Mouse (Mus musculus) liver (tissue): ENCODE results near the gene Gatad2b.
"Not testable (repeated sequence)": the region's sequence is repeated elsewhere in the genome, so short reads cannot be mapped to it uniquely, and the experiment has no call there.

Experiments
- DNase-seq: peaks from one replicate; pipeline ENCODE4 v3.0.0-alpha.2; 2020; ENCODE audit warnings: mixed read lengths

Gene Gatad2b

GRCm38 (mm10) chr3:90265932-90266741 lies 26.8 kb upstream of the Gatad2b start:
- peak; percentile 31 for DNase-seq

- no peak for DNase-seq
These were observed 25.8 kb upstream of the Gatad2b start for GRCm38 (mm10) chr3:90266901-90267775.

- no peak for DNase-seq
These were observed 24.8 kb upstream of the Gatad2b start for GRCm38 (mm10) chr3:90268190-90268589.

DNA sequence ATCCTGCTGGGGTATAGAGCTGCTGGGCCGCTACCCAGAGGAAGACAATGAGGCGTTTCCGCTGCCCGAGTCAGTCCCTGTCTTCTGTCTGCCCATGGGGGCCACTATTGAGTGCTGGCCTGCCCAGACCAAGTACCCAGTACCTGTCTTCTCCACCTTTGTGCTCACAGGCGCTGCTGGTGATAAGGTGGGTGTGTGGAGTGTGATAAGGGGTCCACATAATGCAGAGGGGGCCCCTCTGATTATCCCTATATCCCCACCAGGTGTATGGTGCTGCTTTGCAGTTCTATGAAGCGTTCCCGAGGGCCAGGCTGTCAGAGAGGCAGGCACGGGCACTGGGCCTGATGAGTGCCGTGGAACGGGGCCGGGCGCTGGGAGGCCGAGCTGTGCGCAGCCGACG lies 24.0 kb upstream of the Gatad2b start:
- no peak for DNase-seq

DNA sequence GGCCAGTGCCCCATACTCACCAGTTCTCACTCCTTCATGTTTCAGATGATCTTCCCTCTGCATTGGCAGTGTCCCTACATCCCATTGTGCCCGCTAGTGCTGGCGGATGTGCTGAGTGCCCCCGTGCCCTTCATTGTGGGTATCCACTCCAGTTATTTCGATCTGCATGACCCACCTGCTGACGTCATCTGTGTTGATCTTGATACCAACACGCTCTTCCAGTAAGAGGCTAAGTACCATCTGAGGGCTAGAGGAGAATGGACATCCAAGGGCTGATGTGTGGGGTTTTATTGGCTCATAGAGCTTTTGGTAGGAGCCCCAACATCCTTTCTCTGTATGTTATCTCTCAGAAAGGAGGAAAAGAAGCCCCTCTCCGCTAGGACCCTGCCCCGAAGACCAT lies 22.2 kb upstream of the Gatad2b start:
- no peak for DNase-seq

- DNase-seq, result no peak
These were observed 20.8 kb upstream of the Gatad2b start for GRCm38 (mm10) chr3:90272170-90272569.

DNA sequence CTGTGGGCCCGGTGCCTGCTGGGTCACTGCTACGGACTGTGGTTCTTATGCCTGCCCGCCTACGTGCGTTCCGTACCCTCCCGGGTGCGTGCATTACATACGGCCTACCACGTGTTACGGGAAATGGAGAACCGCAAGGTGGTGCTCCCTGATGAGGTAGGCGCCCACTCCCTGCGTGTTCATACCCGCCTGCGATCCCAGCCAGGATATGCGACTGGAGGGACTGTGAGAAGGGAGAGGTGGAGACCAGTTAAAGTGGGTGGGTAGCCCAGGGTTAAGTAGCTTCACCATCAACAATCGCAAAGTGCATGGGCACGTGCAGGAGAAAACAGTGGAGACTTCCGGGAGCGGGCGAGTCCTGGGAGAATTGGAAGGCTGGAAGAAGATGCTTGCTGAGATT lies 19.1 kb upstream of the Gatad2b start:
- DNase-seq, result no peak

DNA sequence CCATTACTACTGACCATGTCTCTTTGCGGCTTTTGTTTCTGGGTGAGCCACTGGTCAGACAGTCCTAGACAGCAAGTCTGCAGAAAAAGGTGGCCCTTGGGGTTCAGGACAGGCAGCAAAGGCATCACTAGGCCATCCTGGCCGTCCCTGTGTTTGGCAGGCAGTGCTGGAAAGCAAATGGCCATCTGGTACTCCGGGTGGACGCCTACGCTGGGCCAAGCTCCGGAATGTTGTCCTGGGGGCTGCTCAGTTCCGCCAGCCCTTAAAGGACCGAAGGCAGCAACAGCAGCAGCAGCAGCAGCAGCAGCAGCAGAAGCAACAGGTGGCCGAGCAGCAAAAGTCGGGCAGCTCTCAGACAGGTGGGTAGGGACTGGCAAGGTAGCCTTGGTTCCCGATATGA lies 17.7 kb upstream of the Gatad2b start:
- DNase-seq, result no peak

DNA sequence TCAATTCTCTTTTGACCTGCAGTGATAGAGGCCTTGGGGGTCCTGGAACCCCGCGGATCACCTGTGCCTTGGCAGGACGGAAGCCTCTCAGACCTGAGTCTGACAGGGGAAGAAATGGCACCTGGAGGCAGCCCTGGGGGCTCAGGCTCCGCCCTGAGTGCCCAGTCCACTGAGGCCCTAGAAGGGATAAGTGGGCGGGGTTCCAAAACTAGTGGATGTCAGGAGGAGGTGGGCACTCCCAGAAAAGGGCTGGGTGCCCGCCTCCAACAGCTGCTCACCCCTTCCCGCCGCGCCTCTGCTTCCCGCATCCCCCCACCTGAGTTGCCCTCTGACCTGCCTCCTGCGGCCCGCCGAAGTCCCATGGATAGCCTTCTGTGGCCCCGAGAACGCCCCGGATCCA lies 16.1 kb upstream of the Gatad2b start:
- DNase-seq, result no peak

- DNase-seq, result no peak
These were observed 15.2 kb upstream of the Gatad2b start for GRCm38 (mm10) chr3:90277793-90278192.

DNA sequence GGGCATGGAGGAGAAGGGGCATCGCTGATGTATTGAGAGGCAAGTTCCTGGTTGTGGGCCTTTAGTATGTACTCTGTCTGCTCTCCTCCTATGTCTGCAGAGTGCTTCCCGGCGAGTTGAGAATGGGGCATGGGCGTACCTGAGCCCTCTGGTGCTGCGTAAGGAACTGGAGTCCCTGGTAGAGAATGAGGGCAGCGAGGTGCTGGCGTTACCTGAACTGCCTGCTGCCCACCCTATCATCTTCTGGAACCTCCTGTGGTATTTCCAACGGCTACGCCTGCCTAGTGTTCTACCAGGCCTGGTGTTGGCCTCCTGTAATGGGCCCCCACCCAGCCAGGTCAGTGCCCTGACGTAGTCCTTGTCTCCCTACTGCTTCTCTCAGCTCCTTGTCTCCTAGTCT lies 14.8 kb upstream of the Gatad2b start:
- no peak for DNase-seq

DNA sequence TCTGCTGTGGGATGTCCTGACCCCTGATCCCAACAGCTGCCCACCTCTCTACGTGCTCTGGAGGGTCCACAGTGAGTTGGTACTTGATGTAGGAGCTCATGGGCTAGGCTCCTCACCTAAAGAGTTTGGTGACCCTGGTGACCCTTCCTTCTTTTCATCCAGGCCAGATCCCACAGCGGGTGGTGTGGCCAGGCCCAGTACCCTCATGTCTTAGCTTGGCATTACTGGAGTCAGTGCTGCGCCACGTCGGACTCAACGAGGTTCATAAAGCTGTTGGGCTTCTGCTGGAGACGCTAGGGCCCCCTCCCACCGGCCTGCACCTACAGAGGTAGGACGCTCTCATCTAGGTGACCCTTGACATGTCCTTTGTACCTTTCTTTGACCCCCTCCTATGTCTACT lies 13.8 kb upstream of the Gatad2b start:
- DNase-seq, result no peak

- no peak for DNase-seq
These were observed 13.2 kb upstream of the Gatad2b start for GRCm38 (mm10) chr3:90279743-90280142.

DNA sequence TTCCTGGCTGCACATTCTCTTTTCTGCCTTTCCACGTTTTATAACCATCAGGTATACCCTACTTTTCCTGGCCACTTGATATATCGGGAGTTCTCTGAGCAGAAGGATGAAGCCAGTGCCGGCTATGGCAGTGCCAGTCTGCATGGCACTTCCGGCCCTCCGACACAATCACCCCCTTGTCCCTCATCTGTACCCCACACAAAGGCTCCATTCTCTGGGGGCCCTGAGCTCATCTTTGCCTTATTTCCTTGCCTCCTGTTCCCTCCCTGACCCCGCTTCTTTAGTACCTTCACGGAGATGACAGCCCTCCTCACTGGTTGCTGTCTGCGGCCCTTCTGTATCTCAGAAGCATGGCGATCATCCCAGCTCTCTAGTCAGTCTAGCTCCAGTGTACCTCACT lies 12.3 kb upstream of the Gatad2b start:
- DNase-seq, result no peak

GRCm38 (mm10) chr3:90284150-90284549 lies 8.8 kb upstream of the Gatad2b start:
- no peak for DNase-seq

- not testable (repeated sequence) for DNase-seq
These were observed 3.6 kb upstream of the Gatad2b start for GRCm38 (mm10) chr3:90289403-90289802.

DNA sequence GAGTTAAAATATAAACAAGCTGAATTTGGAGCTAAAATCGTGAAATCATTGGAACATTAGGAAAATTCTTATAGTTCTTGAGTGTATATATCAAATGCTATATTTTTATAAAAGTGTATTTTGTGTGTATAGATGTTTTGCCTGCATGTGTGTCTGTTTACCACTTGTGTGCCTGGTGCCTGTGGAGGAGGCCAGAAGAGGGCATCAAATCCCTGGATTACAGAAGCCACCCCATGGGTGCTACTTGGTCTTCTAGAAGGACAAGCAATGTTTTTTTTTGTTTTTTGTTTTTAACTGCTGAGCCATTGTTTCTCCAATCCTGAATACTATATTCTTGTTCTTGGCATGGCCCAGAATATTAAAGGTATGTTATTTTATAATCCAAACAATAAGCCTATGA lies 2.4 kb upstream of the Gatad2b start:
- no peak for DNase-seq

GRCm38 (mm10) chr3:90291982-90292344 lies 1.0 kb upstream of the Gatad2b start:
- no peak for DNase-seq

DNA sequence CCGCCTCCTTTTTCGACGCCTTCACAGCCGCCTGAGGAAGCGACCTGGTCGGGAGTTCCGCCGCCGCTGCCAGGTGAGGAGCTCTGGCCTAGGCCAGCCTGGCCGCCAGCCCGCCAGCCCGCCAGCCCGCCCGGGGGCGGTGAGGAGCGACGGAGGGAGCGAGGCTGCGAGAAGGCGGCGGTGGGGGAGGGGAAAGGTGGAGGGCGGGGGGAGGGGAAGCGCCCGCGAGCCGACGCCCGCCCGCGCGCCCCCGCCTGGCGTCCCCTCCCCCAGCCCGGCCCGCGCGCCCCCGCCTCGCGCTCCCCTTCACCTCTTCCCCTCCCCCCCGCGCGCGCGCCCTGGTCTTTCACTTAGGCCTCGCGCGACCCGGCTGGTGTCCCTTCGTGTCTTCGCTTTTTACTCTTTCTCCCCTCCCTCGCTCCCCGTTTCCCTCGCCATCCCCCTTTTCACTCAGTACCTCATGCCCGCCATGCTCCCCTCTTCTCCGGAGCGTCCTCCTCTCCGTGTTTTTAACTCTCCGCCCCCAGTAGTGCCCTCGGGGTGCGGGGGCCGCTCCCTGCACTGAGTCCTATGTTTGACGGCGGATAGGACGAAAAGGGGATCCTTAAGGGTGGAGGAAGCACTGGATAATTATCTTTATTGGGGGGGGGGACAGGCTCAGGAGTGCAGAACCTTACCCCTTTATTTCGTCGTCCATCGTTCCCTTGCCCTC lies 530 bp downstream of the Gatad2b start:
- DNase-seq, result peak; percentile 83

DNA sequence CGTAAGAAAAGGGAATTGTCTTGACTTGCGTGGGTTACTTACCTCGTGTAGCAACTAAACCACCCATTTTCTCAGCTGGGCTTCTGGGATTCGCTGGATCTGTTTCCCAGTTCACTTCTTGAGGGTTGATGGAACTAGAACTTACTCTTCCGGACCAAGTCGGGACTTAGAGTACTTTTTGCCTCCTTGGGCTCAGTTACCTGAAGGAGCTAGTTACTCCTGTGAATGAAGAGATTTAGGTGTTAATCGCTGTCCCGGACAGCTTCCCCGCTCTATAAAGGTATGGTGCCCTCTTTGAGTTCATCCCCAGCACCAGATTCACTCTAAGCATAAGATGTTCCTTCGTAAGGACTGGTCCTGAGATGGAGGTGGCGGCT lies 1.1 kb downstream of the Gatad2b start:
- DNase-seq, result no peak

- no peak for DNase-seq
These were observed 1.7 kb downstream of the Gatad2b start for GRCm38 (mm10) chr3:90294651-90295050.

DNA sequence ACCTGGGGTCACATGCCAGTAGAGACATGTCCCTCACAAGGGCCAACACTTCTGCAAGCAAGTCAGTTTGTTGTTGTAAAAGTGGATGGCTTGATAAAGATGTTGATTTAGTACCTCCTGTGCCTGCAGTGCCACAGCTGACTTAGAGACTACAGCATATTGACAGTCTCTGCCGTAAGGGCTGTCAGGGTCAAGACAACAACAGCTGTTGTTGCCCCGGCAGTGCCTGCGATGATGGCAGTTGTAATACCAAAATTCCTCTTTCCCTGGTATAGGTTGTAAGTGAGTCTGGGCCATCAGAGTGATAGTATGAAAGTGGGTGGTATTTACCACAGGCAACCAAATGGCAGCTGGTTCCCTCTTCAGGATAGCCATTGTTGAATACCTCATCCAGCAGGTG lies 12.8 kb downstream of the Gatad2b start:
- DNase-seq, result no peak

- no peak for DNase-seq
These were observed 16.6 kb downstream of the Gatad2b start for GRCm38 (mm10) chr3:90309589-90309988.

- DNase-seq, result no peak
These were observed 20.4 kb downstream of the Gatad2b start for GRCm38 (mm10) chr3:90313367-90313766.
